Mouse (Mus musculus): ENCODE data around the gene Gm47429.
"Not testable (repeated sequence)": the region's sequence is repeated elsewhere in the genome, so short reads cannot be mapped to it uniquely, and the experiment has no call there.

Gene Gm47429

GRCm38 (mm10) chr13:50443812-50444211, at the start of gene Gm47429:
TSS of gene Gm47429 (minus strand) at chr13:50443912.
- no peak for DNase-seq (ENCODE audit: low spot score)

DNA sequence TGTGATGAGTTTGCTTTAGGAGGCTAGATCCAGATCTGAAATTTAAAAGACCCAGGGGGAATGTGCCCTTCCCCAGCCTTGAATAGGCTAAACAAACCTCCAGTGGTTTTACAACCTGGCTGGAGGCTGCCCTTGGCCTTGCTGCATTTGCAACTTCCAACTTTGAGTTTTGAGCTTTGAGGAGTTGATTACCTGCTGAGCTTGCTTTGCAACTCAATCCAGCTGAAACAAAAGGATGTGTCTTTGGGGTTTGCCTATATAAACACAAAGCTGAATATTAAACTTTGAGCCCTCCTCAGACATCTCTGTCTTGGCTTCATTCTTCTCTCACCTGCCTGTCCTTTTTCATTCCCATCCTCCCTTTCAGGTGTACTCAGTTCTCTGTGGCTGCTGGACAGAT, 44.8 kb upstream of the Gm47429 start:
- DNase-seq (ENCODE audit: low spot score), result not testable (repeated sequence)

DNA sequence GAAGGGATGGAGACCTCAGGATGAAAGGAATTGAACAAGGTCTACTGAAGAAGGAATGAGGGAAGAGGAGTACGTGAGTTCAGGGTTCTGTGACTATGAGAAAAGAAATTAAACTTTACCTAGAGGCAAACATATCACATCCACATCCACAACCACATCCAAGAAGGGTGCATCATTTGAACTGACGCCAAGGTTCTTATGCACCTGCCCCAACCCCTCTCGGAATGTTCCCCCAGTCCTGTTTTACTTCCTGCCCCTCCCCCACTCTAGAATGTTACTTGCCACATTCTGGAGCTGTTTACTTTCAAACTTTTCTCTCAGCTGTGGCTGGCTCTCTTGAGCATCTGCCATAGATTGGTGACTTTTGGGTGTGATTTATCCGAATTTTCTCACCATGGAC, 23.3 kb upstream of the Gm47429 start, which contains the start of gene Nutm2:
TSS of gene Nutm2 (plus strand) at position 301 of the 400 bp plus-strand sequence.
- no peak for DNase-seq (ENCODE audit: low spot score)

DNA sequence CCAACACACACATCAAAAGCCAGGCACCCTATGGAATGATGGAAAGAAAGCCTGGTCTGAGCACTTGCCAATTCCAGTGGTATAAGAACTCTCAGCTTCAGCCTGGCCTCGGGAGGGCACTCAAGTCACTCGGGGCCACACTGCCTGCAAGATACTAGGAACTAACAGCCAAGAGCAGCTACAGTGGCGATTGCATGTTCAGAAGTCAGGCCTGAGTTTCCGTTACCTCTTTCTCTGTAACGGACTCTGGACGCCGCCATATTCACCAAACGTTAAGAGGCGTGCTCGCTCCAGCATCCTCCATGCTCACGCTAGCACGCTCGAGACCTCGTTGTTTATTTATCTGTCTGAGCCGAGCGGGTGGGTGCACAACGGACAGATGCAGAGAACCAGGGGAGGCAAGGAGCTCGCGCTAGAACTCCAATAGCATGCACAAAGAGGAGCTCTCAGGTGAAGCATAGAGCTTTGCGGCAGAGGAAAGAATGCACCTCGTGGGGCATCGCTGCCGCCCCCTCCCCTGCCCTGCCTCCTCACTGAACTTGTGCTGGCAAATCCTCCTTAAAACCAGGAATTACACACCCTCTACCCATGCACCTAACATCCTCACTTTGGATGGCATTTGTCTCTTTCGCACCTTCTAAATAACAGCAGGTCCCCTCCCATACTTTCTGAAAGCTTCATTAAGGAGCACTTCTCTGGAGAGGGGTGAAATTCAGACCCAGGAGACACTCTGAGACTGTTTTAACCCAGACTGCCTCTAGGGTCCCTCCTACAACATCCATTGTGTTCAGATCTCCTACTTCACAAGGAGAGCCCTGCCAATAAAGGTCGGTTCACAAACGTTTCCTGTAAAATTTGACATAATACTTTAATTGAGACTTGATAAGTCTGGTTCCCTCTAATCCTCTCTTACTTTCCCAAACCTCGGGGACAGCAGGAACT, 21.2 kb upstream of the Gm47429 start:
- DNase-seq (ENCODE audit: low spot score), result no peak

DNA sequence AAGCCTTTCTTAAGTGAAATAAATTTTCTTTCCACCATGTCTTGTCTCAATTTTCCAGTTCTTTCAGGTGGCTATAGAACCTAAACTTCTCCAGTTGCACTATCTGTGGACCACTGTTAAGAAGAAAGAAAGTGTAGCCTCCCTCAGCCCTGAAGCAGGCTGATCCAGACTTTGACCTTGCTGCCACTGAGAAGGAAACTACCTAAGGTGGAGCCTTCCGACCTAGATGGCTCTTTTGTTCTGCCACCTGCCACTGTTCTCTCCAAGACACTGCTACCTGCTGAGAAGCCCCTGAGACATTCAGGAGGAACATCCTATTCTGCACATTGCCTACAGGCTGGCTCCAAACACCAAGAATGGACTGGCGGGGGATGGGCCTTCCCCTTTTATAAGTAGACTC, 16.7 kb upstream of the Gm47429 start:
- DNase-seq (ENCODE audit: low spot score), result not testable (repeated sequence)

DNA sequence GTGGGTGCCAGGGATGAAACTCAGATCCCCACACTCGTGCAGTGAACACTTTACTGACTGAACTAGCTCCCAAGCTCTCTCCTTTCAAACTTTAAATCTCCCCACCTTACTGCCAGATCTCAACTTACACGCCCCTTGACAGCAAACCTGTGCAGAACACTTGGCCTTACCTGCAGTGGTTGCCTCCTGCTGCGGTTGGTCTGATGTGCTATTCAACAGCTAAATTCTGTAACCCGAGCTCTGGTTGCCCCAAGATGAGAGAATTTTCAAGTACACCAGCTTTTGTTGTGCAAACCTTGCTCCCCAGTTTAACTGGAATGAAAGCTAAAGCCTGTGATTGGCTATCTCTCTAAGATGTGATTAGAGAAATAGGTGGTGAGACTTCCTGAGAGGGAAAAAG, 9.7 kb upstream of the Gm47429 start:
- DNase-seq (ENCODE audit: low spot score), result no peak

DNA sequence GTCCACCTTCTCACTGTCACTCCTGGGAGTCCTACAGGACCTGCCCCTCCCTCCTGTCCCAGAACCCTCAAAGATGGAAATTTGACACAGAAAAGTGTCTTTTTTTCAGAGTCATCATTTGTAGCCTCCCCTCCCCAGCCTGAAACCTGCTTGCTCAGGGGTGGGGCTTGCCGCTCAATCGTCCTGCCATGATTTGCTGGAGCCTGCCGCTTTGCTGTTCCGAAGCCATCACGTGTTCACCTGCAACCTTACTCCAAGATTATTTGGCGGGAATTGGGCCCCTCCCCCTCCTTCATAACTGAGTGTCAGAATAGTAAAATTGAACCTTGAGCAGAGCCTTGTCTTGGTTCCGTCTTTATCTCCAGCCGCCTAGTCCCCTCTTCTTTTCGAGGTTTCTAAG, 8.6 kb upstream of the Gm47429 start:
- not testable (repeated sequence) for DNase-seq (ENCODE audit: low spot score)

DNA sequence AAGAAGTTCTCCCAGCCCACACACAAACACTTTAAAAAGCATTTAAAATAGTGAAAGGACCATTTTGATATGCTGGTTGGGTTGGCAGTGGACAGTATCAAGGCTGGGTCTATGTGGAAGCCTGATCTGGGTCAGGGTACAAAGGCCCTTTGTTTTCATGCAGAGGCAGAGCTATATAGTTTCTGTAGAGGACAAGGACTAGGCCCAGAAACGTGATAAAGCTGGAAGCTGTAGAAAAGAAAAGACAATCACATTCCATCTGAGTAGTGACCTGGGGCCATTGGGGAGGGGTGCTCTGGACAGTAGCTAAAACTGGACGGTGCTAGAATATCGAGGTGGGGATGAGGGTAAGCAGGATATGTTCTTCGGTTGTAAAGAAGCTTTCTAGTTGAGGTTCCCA, 1.5 kb upstream of the Gm47429 start:
- no peak for DNase-seq (ENCODE audit: low spot score)

DNA sequence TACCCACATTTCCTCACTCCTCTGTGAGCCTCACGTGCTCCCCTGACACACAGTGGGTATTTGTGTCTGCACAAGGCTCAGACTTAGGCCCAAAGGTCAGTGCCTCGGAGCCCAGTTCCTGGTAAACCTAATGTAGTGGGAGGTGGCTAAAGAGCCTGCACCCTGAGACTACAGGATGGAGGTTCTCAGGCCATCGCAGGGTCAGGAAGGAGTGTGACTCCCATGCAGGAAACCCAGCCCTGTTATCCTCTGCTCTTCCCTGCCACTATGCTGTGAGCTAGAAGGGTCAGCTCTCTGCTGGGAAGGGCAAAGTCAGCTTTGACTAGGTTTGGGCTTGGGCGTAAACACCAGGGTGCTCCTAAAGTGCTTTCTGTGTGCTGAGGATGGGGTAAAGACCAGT, 17.0 kb downstream of the Gm47429 start:
- no peak for DNase-seq (ENCODE audit: low spot score)

- no peak for DNase-seq (ENCODE audit: low spot score)
Measured at GRCm38 (mm10) chr13:50424517-50424916, 19.2 kb downstream of the Gm47429 start.

- DNase-seq (ENCODE audit: low spot score), result no peak
Measured at GRCm38 (mm10) chr13:50423625-50424209, 20.0 kb downstream of the Gm47429 start.

GRCm38 (mm10) chr13:50418421-50418820, 25.3 kb downstream of the Gm47429 start:
- no peak for DNase-seq (ENCODE audit: low spot score)

DNA sequence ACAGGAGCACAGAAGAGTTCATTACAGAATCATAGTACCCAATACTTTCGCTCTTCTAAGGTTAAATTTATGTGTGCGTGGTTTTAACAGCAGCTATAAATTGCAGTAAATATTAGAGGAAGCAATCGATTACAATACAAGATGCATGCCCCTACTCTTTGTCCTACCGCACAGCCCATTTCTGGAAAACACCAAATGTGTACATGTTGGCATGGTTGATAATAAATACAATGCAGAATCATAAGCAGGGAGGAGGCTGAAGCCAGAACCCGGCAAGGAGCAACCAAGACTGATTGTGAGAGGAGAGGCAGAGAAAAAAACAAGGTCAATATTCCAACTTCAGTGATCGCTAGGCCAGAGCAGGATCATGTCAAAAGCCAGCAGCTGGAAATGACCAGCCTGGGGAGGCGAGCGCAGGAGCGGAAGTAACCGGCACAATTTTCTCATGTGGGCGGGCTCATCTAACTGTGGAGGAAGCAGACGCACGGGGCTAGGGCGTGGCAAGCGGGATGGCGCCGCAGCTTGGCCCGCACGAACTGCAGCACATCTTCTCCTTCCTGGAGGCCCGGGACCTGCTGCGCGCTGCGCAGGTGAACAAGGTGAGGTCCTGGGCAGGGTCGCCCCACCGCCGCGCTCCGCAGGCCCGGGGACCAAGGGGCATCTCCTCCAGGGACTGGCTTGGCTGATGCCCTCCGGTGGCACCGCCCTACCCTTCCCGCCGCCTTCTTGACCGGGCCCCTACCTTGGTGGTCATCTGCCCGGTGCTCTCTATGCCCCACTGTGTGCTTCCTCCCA, 26.1 kb downstream of the Gm47429 start, which contains the start of gene Fbxw17:
TSS of gene Fbxw17 (plus strand) at position 476 of the 795 bp plus-strand sequence.
- DNase-seq (ENCODE audit: low spot score), result peak; percentile 90

All from adipocyte (in vitro differentiated cells).